Mouse (Mus musculus): ENCODE measurements around the gene Eif2d. TPM values are rescaled to one million over a fixed set of nuclear protein-coding genes. Genes with fewer than 3 reads are reported as not detected.

Gene Eif2d
- polyA plus RNA-seq, 1 experiment from 2014 or later: 53.6 TPM

Other genes with a start within 250 kb of the Eif2d start
- not detected in 2 replicates for gene Il20, start 241.7 kb upstream of the Eif2d start, polyA plus RNA-seq (2015; fragmentation: Nextera tagmentation; extraction: Ambion mirVana)
- gene Il19, start 213.1 kb upstream of the Eif2d start, polyA plus RNA-seq (2015; fragmentation: Nextera tagmentation; extraction: Ambion mirVana): not detected in 2 replicates
- gene Il10, start 133.3 kb upstream of the Eif2d start, polyA plus RNA-seq (2015; fragmentation: Nextera tagmentation; extraction: Ambion mirVana): not detected in 2 replicates
- gene Mapkapk2, start 55.4 kb upstream of the Eif2d start, polyA plus RNA-seq (2015; fragmentation: Nextera tagmentation; extraction: Ambion mirVana): 17.9 and 22.2 TPM in 2 replicates
- 15.5 and 17.8 TPM in 2 replicates for gene Dyrk3, start 14.8 kb upstream of the Eif2d start, polyA plus RNA-seq (2015; fragmentation: Nextera tagmentation; extraction: Ambion mirVana)
- 3.2 and 3.6 TPM in 2 replicates for gene Rassf5, start 92.1 kb downstream of the Eif2d start, polyA plus RNA-seq (2015; fragmentation: Nextera tagmentation; extraction: Ambion mirVana)
- 0.83 and 0.92 TPM in 2 replicates for gene Ikbke, start 126.4 kb downstream of the Eif2d start, polyA plus RNA-seq (2015; fragmentation: Nextera tagmentation; extraction: Ambion mirVana)